Mouse (Mus musculus) thymus, adult 2 months (tissue): ENCODE results near the gene Vegfa. TPM values are rescaled to one million over a fixed set of nuclear protein-coding genes. Genes with fewer than 3 reads are reported as not detected.

Experiments used
- DNase-seq: peaks from one replicate; pipeline ENCODE4 v3.0.0; 2021
- H3K27ac ChIP-seq: fragments of 200-500 bp; 2 replicates; pipeline ENCODE4 v1.5.1; 2012; ENCODE audit warnings: low read length, control low read depth; ENCODE audit not compliant: control insufficient read depth, insufficient read depth
- H3K27me3 ChIP-seq: fragments of 200-500 bp; 2 replicates; pipeline ENCODE4 v1.6.1; 2012; ENCODE audit warnings: mild to moderate bottlenecking, low read length, moderate library complexity, mixed read lengths; ENCODE audit not compliant: control insufficient read depth, insufficient read depth
- H3K36me3 ChIP-seq: fragments of 200-500 bp; 2 replicates; pipeline ENCODE4 v1.6.1; 2012; ENCODE audit warnings: mild to moderate bottlenecking, low read length, moderate library complexity; ENCODE audit not compliant: control insufficient read depth, insufficient read depth
- H3K4me1 ChIP-seq: fragments of 200-500 bp; replicated peaks from 2 replicates; pipeline ENCODE4 v1.6.1; 2012; ENCODE audit warnings: low read length; ENCODE audit not compliant: control insufficient read depth, insufficient read depth
- H3K4me3 ChIP-seq: fragments of 200-500 bp; 2 replicates; pipeline ENCODE4 v1.5.1; 2012; ENCODE audit warnings: mild to moderate bottlenecking, low read length, control low read depth, moderate library complexity; ENCODE audit not compliant: control insufficient read depth, insufficient read depth
- CTCF ChIP-seq: fragments of 200-500 bp; IDR thresholded peaks from 2 replicates; pipeline ENCODE4 v1.5.1; 2012; ENCODE audit warnings: mild to moderate bottlenecking, control low read depth, low read length, moderate library complexity, borderline replicate concordance; ENCODE audit not compliant: control insufficient read depth, poor library complexity, insufficient read depth; ENCODE audit errors: extremely low read depth
- POLR2A ChIP-seq: fragments of 200-500 bp; IDR thresholded peaks from 2 replicates; pipeline ENCODE4 v1.6.1; 2012; ENCODE audit warnings: mild to moderate bottlenecking, low read length, control low read depth, moderate library complexity; ENCODE audit not compliant: control insufficient read depth, poor library complexity, insufficient read depth; ENCODE audit errors: extremely low read depth
- whole genome bisulfite sequencing: fragments of 180-500 bp; shearing (Covaris S2); methylation state at CpG from one replicate; pipeline ENCODE4 v1.1.7; 2018; 5-methylcytosine and 5-hydroxymethylcytosine counted together
- polyA plus RNA-seq: library from polyadenylated mRNA; depleted of rRNA; stranded (reverse); fragments of >200 nt; gene quantifications from 2 replicates; pipeline ENCODE4 v1.2.3, GENCODE M21; 2012

The Vegfa gene
- polyA plus RNA-seq, 1 experiment, result 65.2 TPM

GRCm38 (mm10) chr17:46041223-46041622 is 9.1 kb upstream of the Vegfa start:
- TF ChIP-seq CTCF (peak; percentile 78; the same call in 1 of the 2 replicates), POLR2A (no peak)
- H3K4me1 ChIP-seq, result peaks cover 13% of the 10 kb centered on the region
- H3K4me3 ChIP-seq, result no peak overlapping the region
- H3K27ac ChIP-seq, result no peak overlapping the region
- WGBS, result 19% methylated on average over 5 of the region's 5 CpGs
- no peaks in the 10 kb centered on the region for H3K36me3 ChIP-seq
- DNase-seq, result peak; percentile 62
- no peaks in the 10 kb centered on the region for H3K27me3 ChIP-seq

GRCm38 (mm10) chr17:46040561-46040960 is 8.4 kb upstream of the Vegfa start:
- TF ChIP-seq POLR2A (no peak), CTCF (no peak)
- no peak overlapping the region for H3K4me3 ChIP-seq
- H3K27ac ChIP-seq, result no peak overlapping the region
- no peak for DNase-seq
- H3K4me1 ChIP-seq, result peaks cover 9% of the 10 kb centered on the region
- WGBS, result 74% methylated on average over 6 of the region's 6 CpGs
- no peaks in the 10 kb centered on the region for H3K36me3 ChIP-seq
- H3K27me3 ChIP-seq, result no peaks in the 10 kb centered on the region

GRCm38 (mm10) chr17:46038906-46039305 is 6.7 kb upstream of the Vegfa start:
- Histone ChIP-seq H3K4me1 (peaks cover 12% of the 10 kb centered on the region), H3K4me3 (no peak overlapping the region), H3K36me3 (no peaks in the 10 kb centered on the region), H3K27me3 (no peaks in the 10 kb centered on the region), H3K27ac (no peak overlapping the region)
- TF ChIP-seq CTCF (no peak), POLR2A (no peak)
- no peak for DNase-seq
- WGBS, result 81% methylated on average over 3 of the region's 3 CpGs

GRCm38 (mm10) chr17:46036400-46036799 is 4.2 kb upstream of the Vegfa start:
- Histone ChIP-seq H3K4me3 (no peak overlapping the region), H3K27ac (no peak overlapping the region), H3K27me3 (no peaks in the 10 kb centered on the region)

GRCm38 (mm10) chr17:46034110-46034509 is 1.9 kb upstream of the Vegfa start:
- TF ChIP-seq POLR2A (no peak), CTCF (no peak)
- peak; percentile 43 for DNase-seq
- Histone ChIP-seq H3K27me3 (no peaks in the 10 kb centered on the region; the same call in 1 of the 2 replicates), H3K36me3 (no peaks in the 10 kb centered on the region), H3K4me1 (peaks cover 30% of the 10 kb centered on the region), H3K27ac (no peak overlapping the region), H3K4me3 (no peak overlapping the region)
- WGBS, result 6% methylated on average over 6 of the region's 6 CpGs

More at GRCm38 (mm10) chr17:46036400-46036799, 4.2 kb upstream of the Vegfa start:
- WGBS, result 83% methylated on average over 6 of the region's 6 CpGs
- peaks cover 21% of the 10 kb centered on the region for H3K4me1 ChIP-seq
- no peaks in the 10 kb centered on the region for H3K36me3 ChIP-seq
- no peak for TF ChIP-seq POLR2A
- TF ChIP-seq CTCF, result no peak
- DNase-seq, result no peak

GRCm38 (mm10) chr17:46033607-46034006 is 1.4 kb upstream of the Vegfa start:
- DNase-seq, result no peak
- Histone ChIP-seq H3K4me3 (no peak overlapping the region), H3K36me3 (no peaks in the 10 kb centered on the region), H3K27ac (no peak overlapping the region), H3K27me3 (no peaks in the 10 kb centered on the region; the same call in 1 of the 2 replicates), H3K4me1 (peaks cover 33% of the 10 kb centered on the region)
- TF ChIP-seq CTCF (no peak), POLR2A (no peak)
- 69% methylated on average over 2 of the region's 2 CpGs for WGBS

- no peaks in the 10 kb centered on the region; the same call in 1 of the 2 replicates for H3K27me3 ChIP-seq
- no peak overlapping the region for H3K4me3 ChIP-seq
- no peaks in the 10 kb centered on the region for H3K36me3 ChIP-seq
- 23% methylated on average over 6 of the region's 6 CpGs for WGBS
- no peak for DNase-seq
- no peak overlapping the region for H3K27ac ChIP-seq
- H3K4me1 ChIP-seq, result peaks cover 33% of the 10 kb centered on the region
- TF ChIP-seq POLR2A (no peak), CTCF (no peak)
Measured at GRCm38 (mm10) chr17:46033122-46033521, 953 bp upstream of the Vegfa start.
